Mouse (Mus musculus) gastrocnemius, postnatal 14 days (tissue): ENCODE data around the gene 1700013G24Rik. TPM values are rescaled to one million over a fixed set of nuclear protein-coding genes. Genes with fewer than 3 reads are reported as not detected.
A peak's percentile ranks its signal among the peaks of the same experiment; 100 is the strongest.
"Not testable (repeated sequence)": the region's sequence is repeated elsewhere in the genome, so short reads cannot be mapped to it uniquely, and the experiment has no call there.

ENCODE experiments used
- DNase-seq: peaks from one replicate; pipeline ENCODE4 v3.0.0; 2021; ENCODE audit warnings: mixed read lengths
- intact Hi-C: fragments of 180-260 bp; cut with DNase I; formaldehyde crosslinking; loops from one replicate; pipeline ENCODE4 v1.15.1; 2025; ENCODE audit warnings: low total_unique reads
- long read RNA-seq, 2 experiments: library from polyadenylated mRNA; stranded (forward); transcript quantifications; one replicate each; pipeline ENCODE4 v2.0.0; 2021
- total RNA-seq, 2 experiments: library from RNA; stranded (reverse); gene quantifications; 2 replicates each; pipeline ENCODE4 v1.2.3; 2021

The 1700013G24Rik gene
- total RNA-seq, result not detected
- long read RNA-seq, experiment 1, result 0 reads
- long read RNA-seq, experiment 2, result 0 reads

DNA sequence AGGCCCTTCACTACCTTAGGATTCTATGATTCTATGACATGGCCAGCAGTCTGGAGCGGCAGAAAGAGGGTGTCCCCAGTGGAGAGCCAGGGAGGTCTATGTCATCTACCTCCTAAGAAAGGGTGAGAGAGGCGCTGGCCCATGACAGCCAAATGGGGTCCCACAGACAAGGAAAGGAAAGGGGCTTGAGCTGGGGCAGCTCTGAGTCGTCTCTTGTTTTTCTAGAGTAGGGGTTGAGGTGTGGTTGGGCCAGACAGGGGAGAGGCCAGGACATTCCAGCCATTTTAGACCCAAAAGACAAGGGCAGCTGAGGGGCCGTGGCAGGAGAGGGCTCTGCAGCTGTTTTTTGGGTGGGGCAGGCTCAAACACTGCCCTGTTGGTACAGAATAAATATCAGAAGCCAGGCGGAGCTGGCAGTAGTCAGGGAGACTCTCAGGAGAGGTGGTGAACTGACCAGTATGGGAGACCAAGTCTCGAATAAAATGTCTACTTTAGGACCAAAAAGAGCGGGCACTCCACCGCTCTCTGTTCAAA, at the start of gene 1700013G24Rik:
TSS of gene 1700013G24Rik (plus strand) at position 51 of the 534 bp plus-strand sequence.
- DNase-seq, result no peak
- intact Hi-C loops, result no loop called here

DNA sequence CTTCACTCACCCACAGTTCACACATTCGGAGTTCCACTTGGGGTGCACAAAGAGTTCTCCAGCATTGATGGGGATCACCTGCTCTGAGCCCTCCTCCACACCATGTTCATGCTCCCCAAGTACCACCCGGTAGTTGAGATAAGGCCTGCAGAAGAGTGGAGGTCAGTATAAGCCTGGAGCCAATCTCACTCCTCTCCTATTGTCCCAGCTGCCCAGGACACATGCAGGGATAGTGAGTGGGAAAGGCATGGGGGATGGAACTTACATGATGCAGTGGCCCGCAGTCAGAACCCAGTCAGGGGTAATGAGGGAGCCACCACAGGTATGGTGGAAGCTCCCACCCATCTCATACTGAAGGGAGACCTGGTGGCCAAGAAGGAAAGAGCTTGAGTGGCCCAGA, 47.5 kb upstream of the 1700013G24Rik start:
- intact Hi-C loops, result no loop called here
- no peak for DNase-seq

DNA sequence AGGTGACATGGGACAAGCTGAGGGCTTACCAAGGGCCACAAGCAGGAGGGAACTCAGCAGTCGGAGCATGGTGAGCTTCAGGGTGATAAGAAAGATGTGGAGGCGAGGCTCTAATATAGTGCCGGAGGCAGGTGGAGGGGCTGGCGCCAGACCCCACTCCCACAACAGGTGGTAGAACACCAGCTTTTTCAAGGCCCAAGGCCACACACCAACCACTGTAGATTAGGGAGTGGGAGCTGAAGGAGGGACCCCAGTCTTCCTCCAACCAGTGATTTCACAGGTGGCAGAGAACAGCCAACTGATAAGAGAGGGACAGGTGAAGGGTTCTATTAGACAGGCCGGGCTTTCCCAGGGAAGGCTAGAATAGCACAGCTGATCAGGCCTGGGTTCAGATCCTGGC, 43.4 kb upstream of the 1700013G24Rik start, which contains the start of gene Cela3a:
TSS of gene Cela3a (minus strand) at position 101 of the 400 bp plus-strand sequence.
- DNase-seq, result no peak
- intact Hi-C loops, result no loop called here

DNA sequence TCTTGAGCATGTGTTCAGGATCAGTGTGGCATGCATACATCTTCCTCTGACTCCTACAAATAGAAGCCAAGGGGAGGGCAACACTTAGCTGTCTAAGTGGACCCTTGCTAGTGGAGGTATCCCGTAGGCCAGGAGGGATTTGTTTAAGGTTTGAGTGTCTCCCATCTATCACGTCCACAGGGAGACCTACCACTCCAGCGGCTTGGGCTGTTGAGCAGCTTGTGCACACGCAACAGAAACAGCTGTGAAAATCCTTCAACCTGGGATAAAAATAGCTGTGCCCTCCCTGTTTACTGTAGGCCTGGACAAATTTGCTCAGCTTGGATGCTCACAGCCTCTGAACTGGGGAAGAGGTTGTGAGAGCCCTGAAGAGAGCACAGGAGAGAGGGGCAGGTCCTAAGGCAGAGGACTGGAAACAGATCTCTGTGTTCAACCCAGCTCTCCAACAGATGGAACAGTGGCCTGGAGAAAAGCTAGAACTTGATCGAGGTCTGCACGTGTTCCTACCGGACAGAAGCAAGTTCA, 40.8 kb upstream of the 1700013G24Rik start:
- DNase-seq, intact Hi-C loops: not testable (repeated sequence)

DNA sequence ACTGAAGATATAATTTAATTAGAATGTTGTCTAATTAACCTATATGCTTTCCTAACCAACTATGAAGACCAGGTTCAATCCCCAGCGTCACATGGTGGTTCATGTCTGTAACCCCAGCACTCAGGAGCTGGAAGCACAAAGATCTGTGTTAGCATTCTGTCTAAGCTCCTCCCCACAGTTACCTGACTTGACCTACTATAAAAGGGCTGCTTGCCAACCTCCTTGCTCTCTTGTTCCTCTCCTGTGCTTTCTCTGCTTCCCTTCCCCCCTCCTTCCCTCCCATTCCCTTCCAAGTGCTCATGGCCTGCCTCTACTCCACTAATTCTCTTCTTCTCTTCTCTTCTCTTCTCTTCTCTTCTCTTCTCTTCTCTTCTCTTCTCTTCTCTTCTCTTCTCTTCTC, 38.1 kb upstream of the 1700013G24Rik start:
- intact Hi-C loops, result no loop called here
- no peak for DNase-seq

DNA sequence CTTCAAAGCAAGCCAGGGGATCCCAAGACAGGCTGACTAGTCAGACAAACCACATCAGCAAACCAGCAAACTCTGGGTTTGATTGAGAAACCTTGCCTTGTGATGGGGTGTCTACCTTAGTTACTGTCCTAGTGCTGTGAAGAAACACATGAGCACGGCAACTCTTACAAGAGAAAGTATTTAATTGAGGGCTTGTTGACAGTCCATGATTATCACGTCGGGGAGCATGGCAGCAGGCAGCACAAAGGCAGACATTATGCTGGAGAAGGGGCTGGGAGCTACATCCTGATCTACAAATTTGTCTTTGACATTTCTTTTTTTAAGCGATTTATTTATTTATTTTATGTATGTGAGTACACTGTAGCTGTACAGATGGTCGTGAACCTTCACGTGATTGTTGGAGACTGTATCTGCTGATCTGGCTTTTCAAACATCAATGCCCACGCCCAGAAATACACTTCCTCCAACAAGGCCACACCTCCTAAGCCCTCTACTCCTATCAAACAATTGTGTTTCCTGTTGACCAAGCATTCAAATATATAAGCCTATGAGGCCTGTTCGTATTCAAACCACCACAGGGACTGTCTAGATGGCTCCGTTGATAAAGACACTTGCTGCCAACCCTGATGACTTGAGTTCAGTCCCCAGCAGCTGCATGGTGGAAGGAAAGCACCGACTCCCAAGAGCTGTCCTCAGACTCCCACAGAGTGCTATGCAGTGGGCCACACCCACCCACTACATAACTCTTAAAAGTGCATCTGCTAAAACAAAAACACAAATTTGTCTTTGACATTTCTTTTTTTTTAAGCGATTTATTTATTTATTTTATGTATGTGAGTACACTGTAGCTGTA, 35.1 kb upstream of the 1700013G24Rik start:
- no peak for DNase-seq
- intact Hi-C loops, result no loop called here

DNA sequence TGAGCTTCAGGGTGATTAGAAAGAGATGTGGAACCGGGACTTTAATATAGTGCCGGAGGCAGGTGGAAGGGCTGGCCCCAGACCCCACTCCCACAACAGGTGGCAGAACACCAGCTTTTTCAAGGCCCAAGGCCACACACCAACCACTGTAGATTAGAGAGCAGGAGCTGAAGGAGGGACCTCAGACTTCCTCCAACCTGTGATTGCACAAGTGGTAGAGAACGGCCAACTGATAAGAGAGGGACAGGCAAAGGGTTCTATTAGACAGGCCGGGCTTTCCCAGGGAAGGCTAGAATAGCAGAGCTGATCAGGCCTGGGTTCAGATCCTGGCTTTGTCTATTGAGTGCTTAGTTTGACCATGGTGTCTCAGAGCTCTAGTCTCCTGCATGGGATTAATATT, 22.6 kb upstream of the 1700013G24Rik start, which contains the start of gene Cela3b:
TSS of gene Cela3b (minus strand) at position 39 of the 400 bp plus-strand sequence.
- no peak for DNase-seq
- intact Hi-C loops, result no loop called here

DNA sequence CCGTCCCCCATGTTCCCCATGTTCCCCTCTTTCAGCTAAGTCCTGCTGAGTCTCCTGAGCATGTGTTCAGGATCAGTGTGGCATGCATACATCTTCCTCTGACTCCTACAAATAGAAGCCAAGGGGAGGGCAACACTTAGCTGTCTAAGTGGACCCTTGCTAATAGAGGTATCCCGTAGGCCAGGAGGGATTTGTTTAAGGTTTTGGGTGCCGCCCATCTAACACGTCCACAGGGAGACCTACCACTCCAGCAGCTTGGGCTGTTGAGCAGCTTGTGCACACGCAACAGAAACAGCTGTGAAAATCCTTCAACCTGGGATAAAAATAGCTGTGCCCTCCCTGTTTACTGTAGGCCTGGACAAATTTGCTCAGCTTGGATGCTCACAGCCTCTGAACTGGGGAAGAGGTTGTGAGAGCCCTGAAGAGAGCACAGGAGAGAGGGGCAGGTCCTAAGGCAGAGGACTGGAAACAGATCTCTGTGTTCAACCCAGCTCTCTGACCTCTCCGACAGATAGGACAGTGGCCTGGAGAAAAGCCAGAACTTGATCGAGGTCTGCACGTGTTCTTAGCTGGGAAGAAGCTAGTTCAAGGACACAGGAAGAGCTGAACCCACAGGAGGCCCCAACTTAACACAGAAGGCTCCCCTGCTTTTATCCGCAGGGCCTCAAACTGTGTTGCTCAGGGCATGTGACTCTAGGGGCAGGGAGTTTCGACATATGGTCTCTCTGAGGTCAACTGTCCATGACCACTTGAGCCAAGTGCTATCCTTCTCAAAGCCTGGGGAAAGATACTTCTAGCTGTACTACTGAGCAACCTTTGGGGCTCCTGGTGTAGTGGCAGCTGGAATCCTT, 20.2 kb upstream of the 1700013G24Rik start:
- DNase-seq, intact Hi-C loops: not testable (repeated sequence)

DNA sequence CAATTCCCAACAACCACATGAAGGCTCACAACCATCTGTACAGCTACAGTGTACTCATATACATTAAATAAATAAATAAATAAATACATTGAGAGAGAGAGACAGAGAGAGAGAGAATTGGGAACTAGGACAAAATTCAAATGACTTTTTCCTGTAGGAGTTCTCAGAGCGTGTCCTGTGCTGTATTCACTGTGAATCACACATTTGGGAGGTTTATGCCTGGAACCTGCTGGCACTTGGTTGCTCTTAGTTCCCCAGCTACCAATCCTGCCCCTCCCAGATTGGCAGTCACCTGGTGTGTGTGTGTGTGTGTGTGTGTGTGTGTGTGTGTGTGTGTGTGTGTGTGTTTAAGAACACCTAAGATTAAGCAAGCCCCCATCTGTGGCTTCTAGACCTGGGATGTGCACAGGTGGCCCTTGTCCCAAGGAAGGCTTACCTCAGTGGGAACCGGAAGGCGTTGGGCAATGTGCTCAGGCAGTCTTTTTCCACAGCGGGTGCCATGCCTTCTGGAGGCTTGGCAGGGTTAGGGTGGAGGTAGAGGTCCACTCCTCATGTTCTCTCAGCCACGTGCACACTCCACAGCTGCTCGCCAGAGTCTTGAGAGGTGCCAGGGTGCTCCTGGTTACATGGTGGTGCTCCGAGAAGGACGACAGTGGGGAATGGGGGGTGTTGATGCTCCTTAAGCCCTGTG, 16.0 kb upstream of the 1700013G24Rik start:
- DNase-seq, result no peak

DNA sequence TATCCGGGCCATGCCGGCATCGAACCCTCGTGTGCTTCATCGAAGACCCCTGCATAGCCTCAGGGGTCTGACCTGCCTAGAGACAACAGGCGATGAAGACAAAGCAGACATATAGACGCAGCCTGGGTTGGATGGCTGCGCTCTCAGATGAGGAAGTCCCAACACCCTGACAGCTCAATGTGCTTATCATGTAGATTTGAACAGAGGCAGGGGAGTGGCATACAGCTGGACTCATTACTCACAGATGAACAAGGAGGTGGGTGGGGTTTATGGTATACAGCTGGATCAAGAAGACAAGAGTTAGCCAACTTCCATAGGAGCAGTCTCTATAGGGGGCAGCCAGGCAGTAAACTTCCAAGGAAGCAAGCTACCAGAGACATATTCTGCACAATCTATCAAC, 14.2 kb upstream of the 1700013G24Rik start:
- intact Hi-C loops, result no loop called here

More for the DNA sequence above, 16.0 kb upstream of the 1700013G24Rik start:
- intact Hi-C loops, result no loop called here

DNA sequence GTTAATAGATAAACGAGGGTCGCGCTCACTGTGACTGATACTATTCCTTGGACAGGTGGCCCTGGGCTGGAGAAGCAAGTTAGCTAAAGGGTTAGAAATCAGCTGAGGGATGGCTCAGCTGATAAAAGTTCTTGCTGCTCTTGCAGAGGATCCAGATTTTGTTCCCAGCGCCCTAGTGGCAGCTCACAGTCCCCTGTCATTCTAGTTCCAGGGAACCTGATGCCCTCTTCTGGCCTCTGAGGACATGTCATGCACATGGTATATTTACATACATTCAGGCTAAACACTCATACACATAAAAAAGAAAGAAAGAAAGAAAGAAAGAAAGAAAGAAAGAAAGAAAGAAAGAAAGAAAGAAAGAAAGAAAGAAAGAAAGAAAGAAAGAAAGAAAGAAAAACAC, 11.8 kb upstream of the 1700013G24Rik start:
- DNase-seq, result no peak
- intact Hi-C loops, result loop anchor here (5.0 kb wide), 2 partner anchors 76 to 101 kb away; no protein-coding TSS in a partner anchor

More for the DNA sequence above, 14.2 kb upstream of the 1700013G24Rik start:
- DNase-seq, result no peak

DNA sequence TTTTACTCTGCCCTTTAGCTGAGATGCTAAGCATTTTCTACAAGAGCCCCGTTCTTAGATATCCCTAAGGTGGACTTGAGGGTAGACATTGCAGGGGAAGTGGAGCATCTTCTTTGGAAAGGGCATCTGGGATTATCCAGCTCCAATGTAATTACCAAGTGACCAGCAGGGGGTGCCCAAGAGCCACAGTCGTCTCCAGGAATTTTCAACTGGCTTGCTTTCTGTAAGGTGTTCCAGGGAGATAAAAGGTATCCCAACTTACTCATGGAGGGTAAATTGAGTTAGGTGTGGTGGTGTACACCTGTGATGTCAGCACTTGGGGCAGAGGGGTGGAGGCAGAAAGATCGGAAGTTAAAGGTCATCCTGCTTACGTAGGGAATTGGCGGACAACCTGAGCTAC, 9.5 kb upstream of the 1700013G24Rik start:
- intact Hi-C loops, result loop anchor here (5.0 kb wide), 2 partner anchors 74 to 99 kb away; no protein-coding TSS in a partner anchor
- DNase-seq, result peak; percentile 61

DNA sequence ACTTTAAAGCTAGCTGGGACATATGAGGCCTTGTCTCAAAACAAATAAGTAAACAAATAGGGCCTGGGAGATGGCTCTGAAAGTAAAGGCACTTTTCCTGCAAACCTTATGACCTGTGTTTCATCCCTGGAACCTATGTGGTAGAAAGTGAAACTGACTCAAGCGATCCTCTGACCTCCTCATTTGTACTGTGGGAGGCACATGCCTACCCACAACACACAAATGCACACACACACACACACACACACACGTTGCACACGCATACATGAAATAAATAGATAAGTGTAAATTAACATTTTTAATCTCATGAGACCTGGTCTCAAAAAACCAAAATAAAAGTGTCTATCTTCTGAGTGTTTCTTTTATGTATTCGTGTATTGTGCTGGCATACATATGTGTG, 7.2 kb upstream of the 1700013G24Rik start:
- intact Hi-C loops, result no loop called here
- DNase-seq, result no peak

DNA sequence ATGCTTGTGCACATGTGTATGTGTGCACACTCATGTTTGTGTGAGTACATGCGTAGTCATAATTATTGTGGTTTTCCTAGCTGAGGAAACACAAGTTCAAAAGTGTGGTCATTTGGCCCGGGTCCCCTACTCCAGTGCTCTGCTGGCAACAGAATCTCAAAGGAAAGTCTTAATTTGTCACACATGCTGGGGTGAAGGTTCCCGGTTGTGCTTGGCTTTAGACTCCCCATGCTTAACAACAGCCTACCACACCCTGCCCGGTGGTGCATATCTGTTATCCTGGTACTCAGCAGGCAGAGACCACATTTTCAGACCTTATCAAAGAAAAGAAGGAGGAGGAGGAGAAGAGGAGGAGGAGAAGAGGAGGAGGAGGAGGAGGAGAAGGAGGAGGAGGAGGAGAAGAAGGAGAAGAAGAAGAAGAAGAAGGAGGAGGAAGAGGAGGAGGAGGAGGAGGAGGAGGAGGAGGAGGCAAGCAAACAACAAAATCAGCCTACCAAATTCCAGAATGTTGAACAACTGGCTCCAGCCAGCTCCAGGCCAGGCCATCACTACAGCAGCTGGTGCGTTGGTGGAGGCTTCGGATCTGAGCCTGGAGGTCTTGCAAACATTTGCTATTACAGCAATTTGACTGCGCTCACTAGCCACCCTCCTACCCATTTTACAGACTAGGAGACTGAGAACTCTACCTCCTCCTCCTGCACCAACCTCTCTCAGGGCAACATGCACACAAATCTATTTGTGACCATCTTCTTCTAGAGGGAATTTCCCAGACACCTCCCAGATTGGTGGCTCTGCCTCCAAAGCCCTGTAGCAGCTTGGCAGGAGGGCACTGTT, 5.5 kb upstream of the 1700013G24Rik start:
- peak; percentile 31 for DNase-seq
- intact Hi-C loops, result no loop called here

DNA sequence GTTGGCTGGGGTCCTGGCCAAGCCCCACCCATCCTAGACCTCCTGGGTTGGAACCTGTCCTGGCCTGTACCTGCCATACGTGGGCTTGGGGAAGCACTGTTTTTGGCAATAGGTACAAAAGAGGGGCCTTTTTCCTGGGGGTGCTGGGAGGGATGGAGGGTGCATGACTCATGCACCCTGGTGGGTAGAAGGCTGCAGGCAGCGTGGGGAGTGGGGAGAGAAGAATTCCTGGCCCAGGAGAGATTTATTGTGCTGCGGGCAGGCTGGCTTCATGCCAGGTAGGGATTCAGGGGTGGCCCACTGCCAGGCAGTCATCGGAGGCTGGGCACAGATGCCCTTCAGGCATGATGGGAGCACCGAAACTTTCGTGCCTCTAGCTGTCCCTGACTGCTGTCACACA, 4.9 kb upstream of the 1700013G24Rik start:
- intact Hi-C loops, result no loop called here
- DNase-seq, result peak; percentile 48

DNA sequence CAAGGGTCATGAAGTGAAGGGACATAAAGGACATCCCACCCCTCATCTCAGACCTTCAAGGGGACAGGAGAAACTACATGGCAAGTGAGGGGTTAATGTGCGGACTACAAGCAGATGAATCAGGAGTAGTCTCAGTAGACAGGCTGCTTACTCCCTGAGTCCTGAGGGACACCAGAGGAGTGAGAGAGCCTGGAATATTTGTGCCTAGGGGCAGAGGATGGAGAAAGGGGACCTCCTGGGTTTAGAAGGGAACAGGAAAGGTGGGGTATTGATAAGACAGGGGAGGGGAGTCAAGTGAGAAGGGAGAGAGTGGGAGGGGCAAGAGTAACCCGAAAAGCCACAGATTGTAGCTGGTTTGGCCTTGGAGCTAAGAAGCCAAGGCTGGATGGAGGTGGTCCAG, 4.4 kb upstream of the 1700013G24Rik start:
- no peak for DNase-seq
- intact Hi-C loops, result no loop called here

DNA sequence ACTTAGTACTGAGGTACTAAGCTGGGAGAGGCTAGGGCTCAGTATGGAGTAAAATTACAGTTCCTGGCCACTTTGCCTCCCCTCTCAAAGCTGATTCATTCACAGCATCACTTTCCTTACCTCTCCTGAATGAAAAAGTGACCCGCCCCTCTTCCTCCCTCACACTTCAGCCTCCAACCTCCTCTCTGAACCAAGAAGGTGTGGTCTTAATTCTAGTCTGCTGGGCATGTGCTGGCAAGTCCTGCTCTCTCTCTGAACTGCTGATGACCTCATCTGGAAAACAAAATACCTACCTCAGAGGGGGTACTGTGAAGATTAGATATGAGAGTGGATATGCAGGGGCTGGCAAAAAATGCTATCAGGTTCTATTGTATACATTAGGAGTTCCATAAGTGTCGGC, 4.0 kb upstream of the 1700013G24Rik start:
- intact Hi-C loops, result no loop called here
- no peak for DNase-seq

DNA sequence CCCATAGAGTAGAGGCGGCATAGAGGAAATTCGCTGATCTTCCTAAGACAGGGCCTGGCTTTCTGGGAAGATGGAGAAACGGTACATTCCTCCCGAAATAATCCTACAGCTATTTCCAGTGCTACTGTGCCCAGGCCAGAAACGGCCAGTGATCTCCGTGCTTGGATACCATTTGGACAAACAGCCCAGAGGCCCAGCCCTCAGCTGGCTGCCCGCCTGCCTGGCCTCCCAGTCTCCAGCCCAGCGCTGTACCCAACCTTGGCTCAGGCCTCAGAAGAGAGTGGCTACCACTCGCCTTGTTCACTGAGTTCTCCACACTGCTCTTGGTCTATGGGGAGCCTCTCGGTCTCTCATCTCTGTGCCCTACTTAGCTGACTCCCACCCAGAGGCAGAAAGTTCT, 3.4 kb upstream of the 1700013G24Rik start:
- peak; percentile 58 for DNase-seq
- intact Hi-C loops, result no loop called here
